Mouse (Mus musculus) lung, adult 2 months (tissue): ENCODE measurements around the gene Kif3b. TPM values are rescaled to one million over a fixed set of nuclear protein-coding genes. Genes with fewer than 3 reads are reported as not detected.
"Not testable (repeated sequence)": the region's sequence is repeated elsewhere in the genome, so short reads cannot be mapped to it uniquely, and the experiment has no call there.

ENCODE experiments used
- DNase-seq: peaks from one replicate; pipeline ENCODE4 v3.0.0; 2022
- H3K4me1 ChIP-seq: fragments of 200-500 bp; 2 replicates; pipeline ENCODE4 v1.6.1; 2011; ENCODE audit warnings: low read length; ENCODE audit not compliant: control insufficient read depth, insufficient read depth
- H3K4me3 ChIP-seq: fragments of 200-500 bp; replicated peaks from 2 replicates; pipeline ENCODE3; 2011; ENCODE audit warnings: low read depth, mild to moderate bottlenecking, control low read depth, low read length; ENCODE audit errors: extremely low read depth
- CTCF ChIP-seq: fragments of 200-500 bp; IDR thresholded peaks from 2 replicates; pipeline ENCODE4 v1.5.1; 2011; ENCODE audit warnings: mild to moderate bottlenecking, low read length, control low read depth; ENCODE audit not compliant: insufficient read depth
- POLR2A ChIP-seq: fragments of 200-500 bp; IDR thresholded peaks from 2 replicates; pipeline ENCODE4 v1.6.1; 2011; ENCODE audit warnings: low read depth, mild to moderate bottlenecking, control low read depth, low read length, borderline replicate concordance; ENCODE audit errors: extremely low read depth
- WGBS: fragments of 180-500 bp; shearing (Covaris S2); methylation state at CpG from one replicate; pipeline ENCODE4 v1.1.7; 2018; 5-methylcytosine and 5-hydroxymethylcytosine counted together
- polyA plus RNA-seq: library from polyadenylated mRNA; depleted of rRNA; stranded (reverse); fragments of >200 nt; gene quantifications from 2 replicates; pipeline ENCODE4 v1.2.3, GENCODE M21; 2012

Gene Kif3b
- polyA plus RNA-seq, 1 experiment = 10.8 TPM

- peaks cover under 1% of the 10 kb centered on the region; the same call in 1 of the 2 replicates for H3K4me1 ChIP-seq
- no peak overlapping the region for H3K4me3 ChIP-seq
- TF ChIP-seq CTCF (no peak), POLR2A (no peak)
- WGBS = 79% methylated on average over 6 of the region's 6 CpGs
- no peak for DNase-seq
Observed at GRCm38 (mm10) chr2:153274919-153275247, 16.3 kb upstream of the Kif3b start.

GRCm38 (mm10) chr2:153275577-153275976 lies 15.6 kb upstream of the Kif3b start:
- H3K4me1 ChIP-seq, H3K4me3 ChIP-seq, DNase-seq: not testable (repeated sequence)
- 64% methylated on average over 3 of the region's 3 CpGs for WGBS

- 83% methylated on average over 8 of the region's 8 CpGs for WGBS
- DNase-seq = no peak
- no peak overlapping the region for H3K4me3 ChIP-seq
- no peaks in the 10 kb centered on the region for H3K4me1 ChIP-seq
- TF ChIP-seq POLR2A = no peak
- TF ChIP-seq CTCF = no peak
Observed at GRCm38 (mm10) chr2:153276440-153276839, 14.8 kb upstream of the Kif3b start.

GRCm38 (mm10) chr2:153276846-153277245 lies 14.4 kb upstream of the Kif3b start:
- H3K4me3 ChIP-seq, H3K4me1 ChIP-seq, DNase-seq: not testable (repeated sequence)
- 91% methylated on average over 5 of the region's 5 CpGs for WGBS

GRCm38 (mm10) chr2:153278357-153278756 lies 12.9 kb upstream of the Kif3b start:
- TF ChIP-seq POLR2A (no peak), CTCF (no peak)
- no peak overlapping the region for H3K4me3 ChIP-seq
- no peaks in the 10 kb centered on the region for H3K4me1 ChIP-seq
- WGBS = 85% methylated on average over 5 of the region's 5 CpGs
- DNase-seq = no peak

GRCm38 (mm10) chr2:153283919-153284318 lies 7.3 kb upstream of the Kif3b start:
- 88% methylated on average over 6 of the region's 6 CpGs for WGBS
- no peak for DNase-seq
- Histone ChIP-seq H3K4me3 (no peak overlapping the region), H3K4me1 (no peaks in the 10 kb centered on the region)
- TF ChIP-seq POLR2A (no peak), CTCF (no peak)

- 87% methylated on average over 4 of the region's 4 CpGs for WGBS
- no peak for DNase-seq
- Histone ChIP-seq H3K4me1 (no peaks in the 10 kb centered on the region), H3K4me3 (no peak overlapping the region)
- TF ChIP-seq POLR2A (no peak), CTCF (no peak)
Observed at GRCm38 (mm10) chr2:153286524-153286923, 4.7 kb upstream of the Kif3b start.

GRCm38 (mm10) chr2:153287835-153288234 lies 3.4 kb upstream of the Kif3b start:
- DNase-seq = no peak
- Histone ChIP-seq H3K4me3 (no peak overlapping the region), H3K4me1 (peaks cover 3% of the 10 kb centered on the region; the same call in 1 of the 2 replicates)
- TF ChIP-seq CTCF (no peak), POLR2A (no peak)
- WGBS = 40% methylated on average over 6 of the region's 6 CpGs

- peak; percentile 6 for DNase-seq
- Histone ChIP-seq H3K4me1 (peaks cover 5% of the 10 kb centered on the region; the same call in 1 of the 2 replicates), H3K4me3 (no peak overlapping the region)
- no peak for TF ChIP-seq CTCF
- no peak for TF ChIP-seq POLR2A
- WGBS = 40% methylated on average over 7 of the region's 7 CpGs
Observed at GRCm38 (mm10) chr2:153292305-153292861, 1.2 kb downstream of the Kif3b start.

GRCm38 (mm10) chr2:153295196-153295595 lies 4.0 kb downstream of the Kif3b start:
- DNase-seq = no peak
- H3K4me3 ChIP-seq = no peak overlapping the region
- WGBS = 90% methylated on average over 4 of the region's 4 CpGs
- H3K4me1 ChIP-seq = peaks cover 5% of the 10 kb centered on the region; the same call in 1 of the 2 replicates
- TF ChIP-seq POLR2A (no peak), CTCF (no peak)

- Histone ChIP-seq H3K4me3 (no peak overlapping the region), H3K4me1 (0 out of 2 replicates have a peak, but pooled peaks cover 2% of the 10 kb centered on the region)
- no peak for DNase-seq
- no peak for TF ChIP-seq POLR2A
- TF ChIP-seq CTCF = no peak
- 76% methylated on average over 4 of the region's 4 CpGs for WGBS
Observed at GRCm38 (mm10) chr2:153297771-153298170, 6.6 kb downstream of the Kif3b start.
